Mouse (Mus musculus): ENCODE data around the gene Col26a1. TPM values are rescaled to one million over a fixed set of nuclear protein-coding genes. Genes with fewer than 3 reads are reported as not detected.
"Not testable (repeated sequence)": the region's sequence is repeated elsewhere in the genome, so short reads cannot be mapped to it uniquely, and the experiment has no call there.

The Col26a1 gene
- polyA plus RNA-seq, 1 experiment = 0.04 TPM

GRCm38 (mm10) chr5:136771132-136771531, 111.9 kb downstream of the Col26a1 start:
- H3K4me1 ChIP-seq (ENCODE audit: control insufficient read depth, insufficient read depth, insufficient read length, low read length) = no peaks in the 10 kb centered on the region
- WGBS = 66% methylated on average over 10 of the region's 10 CpGs
- no peaks in the 10 kb centered on the region for H3K36me3 ChIP-seq (ENCODE audit: control insufficient read depth, insufficient read depth, low read length)
- H3K27ac ChIP-seq (ENCODE audit: insufficient read depth, low read depth, low read length) = no peak overlapping the region
- no peak overlapping the region for H3K4me3 ChIP-seq (ENCODE audit: low read depth, low read length)
- no peak for TF ChIP-seq POLR2A (IDR thresholded peaks at IDR 0.05; ENCODE audit: low read depth, low read length)
- no peak for TF ChIP-seq CTCF (IDR thresholded peaks at IDR 0.05; ENCODE audit: extremely low read depth, insufficient read length, insufficient replicate concordance, low read depth, low read length)
- H3K27me3 ChIP-seq (ENCODE audit: control insufficient read depth, insufficient read depth, low read length) = no peaks in the 10 kb centered on the region

- TF ChIP-seq POLR2A (IDR thresholded peaks at IDR 0.05; ENCODE audit: low read depth, low read length) (no peak), CTCF (IDR thresholded peaks at IDR 0.05; ENCODE audit: extremely low read depth, insufficient read length, insufficient replicate concordance, low read depth, low read length) (no peak)
- Histone ChIP-seq H3K27ac (ENCODE audit: insufficient read depth, low read depth, low read length) (no peak overlapping the region), H3K4me3 (ENCODE audit: low read depth, low read length) (no peak overlapping the region), H3K27me3 (ENCODE audit: control insufficient read depth, insufficient read depth, low read length) (no peaks in the 10 kb centered on the region), H3K4me1 (ENCODE audit: control insufficient read depth, insufficient read depth, insufficient read length, low read length) (no peaks in the 10 kb centered on the region), H3K36me3 (ENCODE audit: control insufficient read depth, insufficient read depth, low read length) (no peaks in the 10 kb centered on the region)
- 73% methylated on average over 9 of the region's 9 CpGs for WGBS
Observed at GRCm38 (mm10) chr5:136767304-136767703, 115.7 kb downstream of the Col26a1 start.

- H3K36me3 ChIP-seq (ENCODE audit: control insufficient read depth, insufficient read depth, low read length) = no peaks in the 10 kb centered on the region
Observed at GRCm38 (mm10) chr5:136764157-136764669, 118.8 kb downstream of the Col26a1 start.

GRCm38 (mm10) chr5:136760345-136760744, 122.7 kb downstream of the Col26a1 start:
- Histone ChIP-seq H3K4me1 (ENCODE audit: control insufficient read depth, insufficient read depth, insufficient read length, low read length) (no peaks in the 10 kb centered on the region), H3K36me3 (ENCODE audit: control insufficient read depth, insufficient read depth, low read length) (no peaks in the 10 kb centered on the region), H3K27ac (ENCODE audit: insufficient read depth, low read depth, low read length) (no peak overlapping the region), H3K4me3 (ENCODE audit: low read depth, low read length) (no peak overlapping the region), H3K27me3 (ENCODE audit: control insufficient read depth, insufficient read depth, low read length) (no peaks in the 10 kb centered on the region)
- WGBS = 52% methylated on average over 6 of the region's 6 CpGs
- TF ChIP-seq CTCF (IDR thresholded peaks at IDR 0.05; ENCODE audit: extremely low read depth, insufficient read length, insufficient replicate concordance, low read depth, low read length) = no peak
- TF ChIP-seq POLR2A (IDR thresholded peaks at IDR 0.05; ENCODE audit: low read depth, low read length) = no peak

More at GRCm38 (mm10) chr5:136764157-136764669, 118.8 kb downstream of the Col26a1 start:
- H3K27ac ChIP-seq (ENCODE audit: insufficient read depth, low read depth, low read length) = no peak overlapping the region
- no peak overlapping the region for H3K4me3 ChIP-seq (ENCODE audit: low read depth, low read length)
- WGBS = 33% methylated on average over 8 of the region's 8 CpGs
- no peak for TF ChIP-seq POLR2A (IDR thresholded peaks at IDR 0.05; ENCODE audit: low read depth, low read length)
- TF ChIP-seq CTCF (IDR thresholded peaks at IDR 0.05; ENCODE audit: extremely low read depth, insufficient read length, insufficient replicate concordance, low read depth, low read length) = no peak
- no peaks in the 10 kb centered on the region for H3K27me3 ChIP-seq (ENCODE audit: control insufficient read depth, insufficient read depth, low read length)
- H3K4me1 ChIP-seq (ENCODE audit: control insufficient read depth, insufficient read depth, insufficient read length, low read length) = no peaks in the 10 kb centered on the region

- no peaks in the 10 kb centered on the region for H3K27me3 ChIP-seq (ENCODE audit: control insufficient read depth, insufficient read depth, low read length)
- no peak overlapping the region for H3K4me3 ChIP-seq (ENCODE audit: low read depth, low read length)
- H3K27ac ChIP-seq (ENCODE audit: insufficient read depth, low read depth, low read length) = no peak overlapping the region
- no peaks in the 10 kb centered on the region for H3K4me1 ChIP-seq (ENCODE audit: control insufficient read depth, insufficient read depth, insufficient read length, low read length)
- TF ChIP-seq POLR2A (IDR thresholded peaks at IDR 0.05; ENCODE audit: low read depth, low read length) = no peak
- peak; percentile 51; the same call in 1 of the 2 replicates for TF ChIP-seq CTCF (IDR thresholded peaks at IDR 0.05; ENCODE audit: extremely low read depth, insufficient read length, insufficient replicate concordance, low read depth, low read length)
- H3K36me3 ChIP-seq (ENCODE audit: control insufficient read depth, insufficient read depth, low read length) = no peaks in the 10 kb centered on the region
- 44% methylated on average over 6 of the region's 6 CpGs for WGBS
Observed at GRCm38 (mm10) chr5:136759781-136760180, 123.2 kb downstream of the Col26a1 start.

GRCm38 (mm10) chr5:136755696-136756095, 127.3 kb downstream of the Col26a1 start:
- H3K27me3 ChIP-seq (ENCODE audit: control insufficient read depth, insufficient read depth, low read length) = no peaks in the 10 kb centered on the region
- no peak overlapping the region for H3K4me3 ChIP-seq (ENCODE audit: low read depth, low read length)
- no peaks in the 10 kb centered on the region for H3K36me3 ChIP-seq (ENCODE audit: control insufficient read depth, insufficient read depth, low read length)
- under 1% methylated on average over 3 of the region's 3 CpGs for WGBS
- H3K27ac ChIP-seq (ENCODE audit: insufficient read depth, low read depth, low read length) = no peak overlapping the region
- TF ChIP-seq CTCF (IDR thresholded peaks at IDR 0.05; ENCODE audit: extremely low read depth, insufficient read length, insufficient replicate concordance, low read depth, low read length) = peak; percentile 93
- TF ChIP-seq POLR2A (IDR thresholded peaks at IDR 0.05; ENCODE audit: low read depth, low read length) = no peak
- 0 out of 2 replicates have a peak, but pooled peaks cover 3% of the 10 kb centered on the region for H3K4me1 ChIP-seq (ENCODE audit: control insufficient read depth, insufficient read depth, insufficient read length, low read length)

GRCm38 (mm10) chr5:136754053-136754591, 128.9 kb downstream of the Col26a1 start:
- H3K4me3 ChIP-seq (ENCODE audit: low read depth, low read length) = no peak overlapping the region
- WGBS = 62% methylated on average over 14 of the region's 14 CpGs
- no peaks in the 10 kb centered on the region for H3K36me3 ChIP-seq (ENCODE audit: control insufficient read depth, insufficient read depth, low read length)
- H3K27ac ChIP-seq (ENCODE audit: insufficient read depth, low read depth, low read length) = no peak overlapping the region
- 0 out of 2 replicates have a peak, but pooled peaks cover 3% of the 10 kb centered on the region for H3K4me1 ChIP-seq (ENCODE audit: control insufficient read depth, insufficient read depth, insufficient read length, low read length)
- no peaks in the 10 kb centered on the region for H3K27me3 ChIP-seq (ENCODE audit: control insufficient read depth, insufficient read depth, low read length)
- no peak for TF ChIP-seq CTCF (IDR thresholded peaks at IDR 0.05; ENCODE audit: extremely low read depth, insufficient read length, insufficient replicate concordance, low read depth, low read length)
- TF ChIP-seq POLR2A (IDR thresholded peaks at IDR 0.05; ENCODE audit: low read depth, low read length) = no peak

GRCm38 (mm10) chr5:136753176-136753575, 129.8 kb downstream of the Col26a1 start:
- H3K4me3 ChIP-seq (ENCODE audit: low read depth, low read length); H3K27me3 ChIP-seq (ENCODE audit: control insufficient read depth, insufficient read depth, low read length); H3K36me3 ChIP-seq (ENCODE audit: control insufficient read depth, insufficient read depth, low read length); H3K27ac ChIP-seq (ENCODE audit: insufficient read depth, low read depth, low read length); H3K4me1 ChIP-seq (ENCODE audit: control insufficient read depth, insufficient read depth, insufficient read length, low read length): not testable (repeated sequence)
- WGBS = 54% methylated on average over 7 of the region's 7 CpGs

Data from small intestine, adult 2 months (tissue).